Mouse (Mus musculus) heart, embryonic 16.5 days (tissue): ENCODE results near the gene Gm17387. TPM values are rescaled to one million over a fixed set of nuclear protein-coding genes. Genes with fewer than 3 reads are reported as not detected.

ENCODE experiments used
- ATAC-seq: fragments of 200-750 bp; cut with Nextera tagmentation; replicated peaks from 2 replicates; pipeline ENCODE4 v1.8.0; 2017; ENCODE audit warnings: moderate number of reproducible peaks; ENCODE audit not compliant: insufficient read depth, low FRiP score; ENCODE audit errors: extremely low read depth
- H3K27ac ChIP-seq: fragments of 300-500 bp; sonication (generic); 2 replicates; pipeline ENCODE4 v1.5.1; 2014; ENCODE audit warnings: mild to moderate bottlenecking, low read length, control low read depth, moderate library complexity
- H3K27me3 ChIP-seq: fragments of 300-500 bp; sonication (generic); 2 replicates; pipeline ENCODE4 v1.6.1; 2014; ENCODE audit warnings: low read length, mixed read lengths; ENCODE audit not compliant: control insufficient read depth, insufficient read depth
- H3K36me3 ChIP-seq: fragments of 300-500 bp; sonication (generic); 2 replicates; pipeline ENCODE4 v1.6.1; 2014; ENCODE audit not compliant: control insufficient read depth, insufficient read depth
- H3K4me1 ChIP-seq: fragments of 300-500 bp; sonication (generic); 2 replicates; pipeline ENCODE4 v1.6.1; 2014; ENCODE audit warnings: low read length, mixed read lengths; ENCODE audit not compliant: control insufficient read depth, insufficient read depth
- H3K4me2 ChIP-seq: fragments of 300-500 bp; sonication (generic); 2 replicates; pipeline ENCODE4 v1.6.1; 2014; ENCODE audit warnings: low read depth, mild to moderate bottlenecking, control low read depth, low read length
- H3K4me3 ChIP-seq: fragments of 300-500 bp; sonication (generic); 2 replicates; pipeline ENCODE4 v1.5.1; 2014; ENCODE audit warnings: mild to moderate bottlenecking, control low read depth, low read length
- H3K9ac ChIP-seq: fragments of 300-500 bp; sonication (generic); 2 replicates; pipeline ENCODE4 v1.6.1; 2014; ENCODE audit warnings: low read length, control low read depth
- H3K9me3 ChIP-seq: fragments of 300-500 bp; sonication (generic); replicated peaks from 2 replicates; pipeline ENCODE4 v1.6.1; 2016; ENCODE audit warnings: low read length; ENCODE audit not compliant: control insufficient read depth
- WGBS: fragments of 180-500 bp; shearing (Covaris S2); extraction: QIAGEN DNeasy Blood & Tissue Kit; methylation state at CpG from one replicate; pipeline ENCODE4 v1.1.7; 2014; 5-methylcytosine and 5-hydroxymethylcytosine counted together
- polyA plus RNA-seq: library from polyadenylated mRNA; unstranded; fragments of >200 nt; fragmentation: Nextera tagmentation; extraction: Ambion mirVana; gene quantifications from 2 replicates; pipeline ENCODE4 v1.2.1, GENCODE M21; 2015

Gm17387 gene
- polyA plus RNA-seq, 1 experiment from 2014 or later, result not detected

- Histone ChIP-seq H3K27me3 (peaks cover 60% of the 10 kb centered on the region), H3K4me3 (no peak overlapping the region), H3K27ac (no peak overlapping the region), H3K4me1 (peaks cover 7% of the 10 kb centered on the region), H3K9ac (no peak overlapping the region), H3K9me3 (no peaks in the 10 kb centered on the region), H3K36me3 (no peaks in the 10 kb centered on the region), H3K4me2 (no peak overlapping the region)
- no peak for ATAC-seq
- 80% methylated on average over 3 of the region's 3 CpGs for WGBS
These were observed 34.4 kb downstream of the Gm17387 start for GRCm38 (mm10) chr7:141063353-141063752.

- H3K27ac ChIP-seq, result no peak overlapping the region
- no peak overlapping the region for H3K4me2 ChIP-seq
- peaks cover 66% of the 10 kb centered on the region for H3K27me3 ChIP-seq
- no peak overlapping the region for H3K9ac ChIP-seq
- no peak for ATAC-seq
- no peak overlapping the region for H3K4me3 ChIP-seq
- no peaks in the 10 kb centered on the region for H3K36me3 ChIP-seq
- H3K9me3 ChIP-seq, result no peaks in the 10 kb centered on the region
- 63% methylated on average over 7 of the region's 7 CpGs for WGBS
- peaks cover 7% of the 10 kb centered on the region for H3K4me1 ChIP-seq
These were observed 35.2 kb downstream of the Gm17387 start for GRCm38 (mm10) chr7:141064175-141064574.

- Histone ChIP-seq H3K9me3 (no peaks in the 10 kb centered on the region), H3K9ac (no peak overlapping the region), H3K27me3 (peaks cover 69% of the 10 kb centered on the region), H3K27ac (no peak overlapping the region), H3K4me2 (no peak overlapping the region), H3K4me1 (peaks cover 7% of the 10 kb centered on the region), H3K4me3 (no peak overlapping the region), H3K36me3 (no peaks in the 10 kb centered on the region)
- no peak for ATAC-seq
- WGBS, result 79% methylated on average over 7 of the region's 7 CpGs
These were observed 35.6 kb downstream of the Gm17387 start for GRCm38 (mm10) chr7:141064576-141064975.

GRCm38 (mm10) chr7:141068351-141068750, 39.4 kb downstream of the Gm17387 start:
- Histone ChIP-seq H3K27ac (no peak overlapping the region), H3K4me2 (no peak overlapping the region), H3K4me1 (peaks cover 3% of the 10 kb centered on the region; the same call in 1 of the 2 replicates), H3K27me3 (peaks cover 59% of the 10 kb centered on the region), H3K4me3 (no peak overlapping the region), H3K9ac (no peak overlapping the region), H3K9me3 (no peaks in the 10 kb centered on the region), H3K36me3 (no peaks in the 10 kb centered on the region)
- 66% methylated on average over 19 of the region's 19 CpGs for WGBS
- ATAC-seq, result no peak

- peaks cover 52% of the 10 kb centered on the region for H3K27me3 ChIP-seq
- H3K9ac ChIP-seq, result peak overlapping the region; percentile 54
- WGBS, result under 1% methylated on average over 50 of the region's 51 CpGs
- H3K36me3 ChIP-seq, result no peaks in the 10 kb centered on the region
- peak overlapping the region; percentile 87 for H3K4me2 ChIP-seq
- H3K9me3 ChIP-seq, result no peaks in the 10 kb centered on the region
- H3K4me1 ChIP-seq, result peaks cover 3% of the 10 kb centered on the region; the same call in 1 of the 2 replicates
- ATAC-seq, result no peak
- no peak overlapping the region for H3K27ac ChIP-seq
- H3K4me3 ChIP-seq, result peak overlapping the region; percentile 49
These were observed 41.3 kb downstream of the Gm17387 start for GRCm38 (mm10) chr7:141070058-141070862.

- Histone ChIP-seq H3K9ac (no peak overlapping the region), H3K4me3 (no peak overlapping the region), H3K27ac (no peak overlapping the region), H3K4me1 (peaks cover 3% of the 10 kb centered on the region; the same call in 1 of the 2 replicates), H3K36me3 (no peaks in the 10 kb centered on the region), H3K4me2 (no peak overlapping the region), H3K9me3 (no peaks in the 10 kb centered on the region), H3K27me3 (peaks cover 44% of the 10 kb centered on the region)
- 16% methylated on average over 23 of the region's 23 CpGs for WGBS
- peak; percentile 38; the same call in 1 of the 2 replicates for ATAC-seq
These were observed 43.2 kb downstream of the Gm17387 start for GRCm38 (mm10) chr7:141072017-141072745.

GRCm38 (mm10) chr7:141073782-141074181, 44.9 kb downstream of the Gm17387 start:
- ATAC-seq, result no peak
- peaks cover 31% of the 10 kb centered on the region for H3K27me3 ChIP-seq
- H3K4me3 ChIP-seq, result no peak overlapping the region
- no peaks in the 10 kb centered on the region for H3K9me3 ChIP-seq
- no peaks in the 10 kb centered on the region for H3K36me3 ChIP-seq
- H3K4me1 ChIP-seq, result peaks cover 3% of the 10 kb centered on the region; the same call in 1 of the 2 replicates
- no peak overlapping the region for H3K4me2 ChIP-seq
- no peak overlapping the region for H3K9ac ChIP-seq
- WGBS, result 76% methylated on average over 4 of the region's 4 CpGs
- H3K27ac ChIP-seq, result no peak overlapping the region

GRCm38 (mm10) chr7:141077841-141078240, 48.9 kb downstream of the Gm17387 start, which contains the start of gene Pkp3:
Gene Pkp3 (plus strand): TSS chr7:141078218.
- no peak within 1 kb of the TSS for H3K27ac ChIP-seq

GRCm38 (mm10) chr7:141078876-141079275, 49.9 kb downstream of the Gm17387 start:
- no peaks in the 10 kb centered on the region for H3K4me1 ChIP-seq
- WGBS, result 77% methylated on average over 4 of the region's 4 CpGs
- ATAC-seq, result no peak
- H3K27ac ChIP-seq, result no peak overlapping the region
- H3K4me3 ChIP-seq, result no peak overlapping the region
- H3K4me2 ChIP-seq, result no peak overlapping the region
- H3K9ac ChIP-seq, result no peak overlapping the region
- peaks cover 15% of the 10 kb centered on the region for H3K27me3 ChIP-seq
- H3K9me3 ChIP-seq, result no peaks in the 10 kb centered on the region
- no peaks in the 10 kb centered on the region for H3K36me3 ChIP-seq

More at GRCm38 (mm10) chr7:141077841-141078240, 48.9 kb downstream of the Gm17387 start, which contains the start of gene Pkp3:
- Histone ChIP-seq H3K4me2 (no peak within 1 kb of the TSS), H3K4me3 (no peak within 1 kb of the TSS), H3K9ac (no peak within 1 kb of the TSS), H3K9me3 (no peaks in the 10 kb centered on the region), H3K27me3 (peaks cover 15% of the 10 kb centered on the region), H3K36me3 (no peaks in the 10 kb centered on the region), H3K4me1 (no peaks in the 10 kb centered on the region)
- 89% methylated on average over 15 of the region's 15 CpGs for WGBS
- no peak for ATAC-seq
